Mouse (Mus musculus) C2C12 (cell line): ENCODE results near the gene Efhd1.

Source experiments
- CTCF ChIP-seq: IDR thresholded peaks from one replicate; pipeline ENCODE4 v1.5.1; 2011; ENCODE audit not compliant: control insufficient read depth, insufficient read depth, insufficient read length
- MAX ChIP-seq: IDR thresholded peaks from one replicate; pipeline ENCODE4 v1.6.1; 2011; ENCODE audit warnings: mild to moderate bottlenecking, control low read depth

DNA sequence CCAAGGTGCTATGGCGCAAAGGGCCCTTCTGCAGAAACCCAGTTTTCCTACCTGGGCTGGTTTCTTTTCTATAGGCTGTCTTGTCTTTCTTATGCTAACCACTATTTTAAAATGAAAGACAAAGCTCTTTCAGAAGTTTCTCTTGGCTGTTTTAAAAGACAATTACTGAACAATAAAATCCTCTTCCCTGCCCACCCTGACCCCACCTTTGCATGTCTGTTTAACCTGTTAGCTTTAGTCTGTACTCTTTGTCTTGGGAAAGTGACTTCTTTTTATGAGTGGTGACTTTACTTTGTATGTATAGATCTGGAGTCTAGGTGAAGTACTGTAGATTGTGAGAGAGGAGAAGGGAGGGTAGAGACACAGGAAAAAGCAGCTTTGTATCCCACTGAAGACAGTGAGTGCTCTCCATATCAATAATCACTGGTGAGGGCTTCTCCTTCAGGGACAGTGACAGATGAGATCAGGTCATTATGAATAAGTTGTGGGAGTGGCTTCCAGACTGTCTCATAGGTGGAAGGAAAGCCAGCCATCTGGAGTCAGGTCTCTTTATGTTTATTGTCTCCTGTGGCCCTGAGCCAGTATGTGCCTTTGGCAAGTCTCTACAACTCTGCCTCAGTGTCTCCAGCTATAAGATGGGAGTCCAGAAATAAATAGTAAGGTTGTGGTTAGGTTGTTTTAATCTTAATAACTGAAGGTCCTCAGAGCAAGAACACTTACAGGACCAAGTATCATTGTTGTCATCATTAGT, 37.6 kb upstream of the Efhd1 start:
- no peak for TF ChIP-seq MAX
- no peak for TF ChIP-seq CTCF
